Mouse (Mus musculus) heart, postnatal 0 days (tissue): ENCODE measurements around the gene Klf17. TPM values are rescaled to one million over a fixed set of nuclear protein-coding genes. Genes with fewer than 3 reads are reported as not detected.
"Not testable (repeated sequence)": the region's sequence is repeated elsewhere in the genome, so short reads cannot be mapped to it uniquely, and the experiment has no call there.

ENCODE experiments used
- ATAC-seq: fragments of 200-750 bp; cut with Nextera tagmentation; 2 replicates; pipeline ENCODE4 v1.8.0; 2017; ENCODE audit warnings: low read depth, moderate number of reproducible peaks, moderate library complexity; ENCODE audit not compliant: insufficient read depth
- DNase-seq: peaks from one replicate; pipeline ENCODE4 v3.0.0-alpha.2; 2016; ENCODE audit warnings: low spot score
- H3K27ac ChIP-seq: fragments of 300-500 bp; sonication (generic); 2 replicates; pipeline ENCODE4 v1.5.1; 2014; ENCODE audit warnings: low read depth, mild to moderate bottlenecking
- H3K27me3 ChIP-seq: fragments of 300-500 bp; sonication (generic); 2 replicates; pipeline ENCODE4 v1.6.1; 2014; ENCODE audit warnings: low read length, mixed read lengths; ENCODE audit not compliant: control insufficient read depth, insufficient read depth
- H3K36me3 ChIP-seq: fragments of 300-500 bp; sonication (generic); replicated peaks from 2 replicates; pipeline ENCODE4 v1.6.1; 2014; ENCODE audit warnings: low read length, mixed read lengths; ENCODE audit not compliant: control insufficient read depth, insufficient read depth
- H3K4me1 ChIP-seq: fragments of 300-500 bp; sonication (generic); 2 replicates; pipeline ENCODE4 v1.6.1; 2014; ENCODE audit warnings: antibody characterized with exemption; ENCODE audit not compliant: control insufficient read depth, insufficient read depth
- H3K4me2 ChIP-seq: fragments of 300-500 bp; sonication (generic); 2 replicates; pipeline ENCODE4 v1.6.1; 2014; ENCODE audit warnings: low read depth, mild to moderate bottlenecking, low read length, moderate library complexity
- H3K4me3 ChIP-seq: fragments of 300-500 bp; sonication (generic); 2 replicates; pipeline ENCODE4 v1.5.1; 2014; ENCODE audit warnings: low read depth, low read length
- H3K9ac ChIP-seq: fragments of 300-500 bp; sonication (generic); replicated peaks from 2 replicates; pipeline ENCODE4 v1.6.1; 2014; ENCODE audit warnings: low read depth, low read length, mixed read lengths
- H3K9me3 ChIP-seq: fragments of 300-500 bp; sonication (generic); replicated peaks from 2 replicates; pipeline ENCODE4 v1.6.1; 2016; ENCODE audit warnings: low read length; ENCODE audit not compliant: control insufficient read depth
- CTCF ChIP-seq: IDR thresholded peaks from 2 replicates; pipeline ENCODE4 v1.5.1; 2016; ENCODE audit warnings: antibody characterized with exemption, control low read depth, low read depth
- EP300 ChIP-seq: IDR thresholded peaks from 2 replicates; pipeline ENCODE4 v1.6.1; 2016; ENCODE audit warnings: antibody characterized with exemption, low read depth
- WGBS: fragments of 180-500 bp; shearing (Covaris S2); extraction: QIAGEN DNeasy Blood & Tissue Kit; methylation state at CpG from one replicate; pipeline ENCODE4 v1.1.7; 2014; 5-methylcytosine and 5-hydroxymethylcytosine counted together
- polyA plus RNA-seq: library from polyadenylated mRNA; unstranded; fragments of >200 nt; fragmentation: Nextera tagmentation; extraction: Ambion mirVana; gene quantifications from 2 replicates; pipeline ENCODE4 v1.2.1, GENCODE M21; 2015
- total RNA-seq: library from RNA; depleted of rRNA; stranded (reverse); fragments of >200 nt; gene quantifications from 2 replicates; pipeline ENCODE4 v1.2.3, GENCODE M21; 2014; ENCODE audit warnings: low replicate concordance

Klf17 gene
- total and polyA plus RNA-seq, 2 experiments from 2014 or later = not detected

DNA sequence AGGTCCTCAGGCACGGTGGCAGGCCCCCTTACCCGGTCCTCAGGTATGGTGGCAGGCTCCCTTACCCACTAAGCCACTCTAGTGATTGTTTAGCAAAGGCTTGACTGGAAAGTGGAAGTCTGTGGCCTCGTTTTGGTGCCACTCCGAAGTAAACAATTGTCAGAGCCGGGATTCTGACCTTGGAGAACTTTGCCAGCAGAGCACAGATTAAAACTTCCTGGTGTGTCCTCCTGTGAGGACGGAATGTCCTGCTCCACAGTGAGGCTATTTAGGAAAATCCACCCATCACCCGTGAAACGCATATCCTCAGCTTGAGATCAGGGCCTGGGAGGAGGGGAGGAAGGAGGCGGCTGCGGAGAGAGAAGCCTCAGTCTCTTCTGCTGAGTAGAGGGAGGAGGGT lies 22.9 kb upstream of the Klf17 start:
- ATAC-seq (peak; percentile 27; the same call in 1 of the 2 replicates), DNase-seq (peak; percentile 16)
- TF ChIP-seq EP300 (0 out of 2 replicates have a peak, but pooled peaks have one; percentile 71), CTCF (no peak)
- Histone ChIP-seq H3K36me3 (no peaks in the 10 kb centered on the region), H3K9ac (no peak overlapping the region), H3K27ac (peak overlapping the region; percentile 13; the same call in 1 of the 2 replicates), H3K27me3 (no peaks in the 10 kb centered on the region), H3K4me2 (no peak overlapping the region), H3K4me1 (no peaks in the 10 kb centered on the region), H3K9me3 (no peaks in the 10 kb centered on the region), H3K4me3 (no peak overlapping the region)
- 48% methylated on average over 10 of the region's 10 CpGs for WGBS

DNA sequence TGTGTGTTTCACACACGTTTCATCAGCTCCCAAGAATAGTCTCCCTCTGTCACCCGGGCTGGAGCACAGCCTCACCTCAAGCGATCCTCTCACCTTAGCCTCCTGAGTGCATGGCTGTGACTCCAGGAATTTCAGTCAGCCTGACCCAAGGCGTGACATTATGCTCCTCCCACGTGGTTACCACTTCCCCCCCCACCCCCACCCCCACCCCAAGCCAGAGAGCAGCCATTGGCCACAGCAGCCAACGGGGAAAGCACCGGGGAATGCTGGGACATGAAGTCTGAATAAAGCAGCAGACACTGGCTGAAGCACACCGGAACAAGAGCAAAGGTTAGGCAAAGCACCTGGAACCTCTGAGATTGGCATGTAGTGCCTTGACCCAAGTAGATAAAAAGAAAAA lies 21.5 kb upstream of the Klf17 start:
- Histone ChIP-seq H3K27ac (no peak overlapping the region), H3K9me3 (no peaks in the 10 kb centered on the region), H3K27me3 (no peaks in the 10 kb centered on the region), H3K36me3 (no peaks in the 10 kb centered on the region), H3K4me1 (no peaks in the 10 kb centered on the region), H3K9ac (no peak overlapping the region), H3K4me3 (no peak overlapping the region; the same call in 1 of the 2 replicates), H3K4me2 (peak overlapping the region; percentile 42)
- DNase-seq (peak; percentile 62), ATAC-seq (peak; percentile 88)
- TF ChIP-seq EP300 = no peak
- TF ChIP-seq CTCF = no peak
- 24% methylated on average over 8 of the region's 8 CpGs for WGBS

DNA sequence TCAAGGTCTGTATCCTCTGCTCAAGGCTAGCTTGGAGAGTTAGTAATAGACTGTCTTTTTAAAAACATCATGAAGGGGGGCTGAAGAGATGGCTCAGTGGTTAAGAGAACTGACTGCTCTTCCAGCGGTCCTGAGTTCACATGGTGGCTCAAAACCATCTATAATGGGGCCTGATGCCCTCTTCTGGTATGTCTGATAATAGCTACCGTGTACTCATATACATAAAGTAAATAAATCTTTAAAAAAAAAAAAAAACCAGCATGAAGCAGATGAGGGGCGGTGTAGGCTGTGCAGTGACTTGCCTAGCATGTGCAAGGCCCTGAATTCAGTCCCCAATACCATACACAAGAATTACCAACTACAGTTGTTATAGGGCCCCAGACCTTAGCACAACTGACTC lies 17.5 kb upstream of the Klf17 start:
- TF ChIP-seq CTCF (no peak), EP300 (no peak)
- WGBS = 94% methylated on average over 3 of the region's 3 CpGs
- H3K4me3 ChIP-seq = no peak overlapping the region
- H3K36me3 ChIP-seq = no peaks in the 10 kb centered on the region
- no peak overlapping the region for H3K4me2 ChIP-seq
- no peak overlapping the region for H3K9ac ChIP-seq
- ATAC-seq (no peak), DNase-seq (no peak)
- no peaks in the 10 kb centered on the region for H3K27me3 ChIP-seq
- H3K27ac ChIP-seq = no peak overlapping the region
- no peaks in the 10 kb centered on the region for H3K9me3 ChIP-seq
- no peaks in the 10 kb centered on the region for H3K4me1 ChIP-seq

DNA sequence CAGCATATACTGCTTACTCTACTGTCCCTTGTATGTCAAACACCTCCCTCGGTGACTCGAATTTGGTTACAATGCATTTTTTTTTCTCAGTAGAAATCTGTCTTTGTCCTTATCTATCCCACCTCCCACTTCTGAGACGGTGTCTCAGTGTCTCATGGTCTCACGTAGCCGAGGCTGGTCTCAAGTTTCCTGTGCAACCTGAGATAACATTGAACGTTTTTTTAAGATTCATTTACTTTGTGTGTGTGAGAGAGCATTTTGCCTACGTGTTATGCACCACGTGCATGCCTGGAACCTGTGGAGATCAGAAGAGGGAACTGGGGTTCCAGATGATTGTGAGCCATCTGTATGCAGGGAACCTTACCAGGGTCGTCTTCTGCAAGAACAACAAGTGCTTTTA lies 7.5 kb upstream of the Klf17 start:
- no peaks in the 10 kb centered on the region for H3K36me3 ChIP-seq
- no peak overlapping the region for H3K27ac ChIP-seq
- 40% methylated on average over 9 of the region's 9 CpGs for WGBS
- H3K9me3 ChIP-seq = no peaks in the 10 kb centered on the region
- no peak overlapping the region for H3K4me2 ChIP-seq
- no peak overlapping the region for H3K9ac ChIP-seq
- ATAC-seq (no peak), DNase-seq (no peak)
- TF ChIP-seq CTCF = no peak
- TF ChIP-seq EP300 = no peak
- H3K4me1 ChIP-seq = no peaks in the 10 kb centered on the region
- no peak overlapping the region for H3K4me3 ChIP-seq
- no peaks in the 10 kb centered on the region for H3K27me3 ChIP-seq

DNA sequence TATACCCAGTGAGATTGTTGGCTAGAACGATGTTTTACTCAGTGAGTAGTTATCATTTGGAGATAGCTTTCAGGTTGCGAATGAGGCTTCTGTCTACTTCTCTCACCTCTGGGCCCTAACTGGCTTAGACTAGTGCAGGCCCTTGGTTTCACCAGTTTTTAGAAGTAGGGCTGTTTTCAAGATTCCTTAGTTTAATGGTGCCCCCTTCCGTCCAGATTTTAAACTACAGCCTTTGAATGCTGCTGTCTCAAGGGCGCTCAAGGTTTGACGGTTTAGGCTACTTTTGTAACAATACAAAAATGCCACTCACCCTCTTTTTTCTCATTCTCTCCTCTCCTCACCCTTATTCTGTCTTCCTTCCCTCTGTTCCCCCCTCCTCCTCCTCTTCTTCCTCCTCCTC lies 5.5 kb upstream of the Klf17 start:
- H3K9ac ChIP-seq = no peak overlapping the region
- H3K9me3 ChIP-seq = no peaks in the 10 kb centered on the region
- H3K4me3 ChIP-seq = no peak overlapping the region
- DNase-seq = peak; percentile 71
- no peaks in the 10 kb centered on the region for H3K27me3 ChIP-seq
- ATAC-seq = no peak
- H3K27ac ChIP-seq = no peak overlapping the region
- WGBS = 20% methylated on average over 5 of the region's 5 CpGs
- no peaks in the 10 kb centered on the region for H3K36me3 ChIP-seq
- no peak overlapping the region for H3K4me2 ChIP-seq
- TF ChIP-seq CTCF (peak; percentile 59), EP300 (no peak)
- H3K4me1 ChIP-seq = no peaks in the 10 kb centered on the region

DNA sequence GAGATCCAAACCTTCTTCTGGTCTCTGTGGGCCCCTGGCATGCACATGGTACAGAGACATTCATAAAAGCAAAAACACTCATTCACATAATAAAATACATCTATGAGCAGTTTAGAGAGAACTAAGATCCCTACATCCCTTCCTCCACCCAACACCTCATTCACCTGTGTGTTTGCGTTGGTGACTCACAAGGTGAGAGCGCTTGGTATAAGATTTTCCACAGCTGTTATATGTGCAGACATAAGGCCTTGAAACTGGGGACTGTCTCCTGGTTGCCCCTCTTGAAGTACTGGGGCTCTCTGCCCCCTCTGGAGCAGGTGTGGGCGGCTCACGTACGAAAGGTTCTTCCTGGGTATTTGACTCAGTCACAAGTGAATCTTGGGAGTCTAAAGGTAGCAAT lies 5.3 kb downstream of the Klf17 start:
- H3K27me3 ChIP-seq = no peaks in the 10 kb centered on the region
- no peak for ATAC-seq

DNA sequence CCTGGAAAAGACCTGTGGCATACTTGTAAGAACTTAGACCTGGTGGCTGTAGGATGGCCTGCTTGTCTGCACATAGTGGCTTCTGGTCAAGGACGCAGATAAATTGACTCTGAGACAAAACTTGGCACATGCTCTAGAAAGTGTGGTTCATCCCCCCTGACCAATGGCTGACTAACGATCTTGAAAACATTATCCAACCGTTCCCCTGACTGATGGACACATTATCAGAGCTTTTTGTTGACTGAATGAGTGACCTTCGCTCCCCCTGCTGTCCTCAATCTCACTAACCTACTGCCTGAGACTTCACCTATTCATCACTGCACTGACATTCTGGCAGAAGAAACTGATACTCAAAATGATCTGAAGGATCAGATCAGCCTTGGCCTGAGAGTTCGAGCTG lies 13.0 kb downstream of the Klf17 start:
- H3K36me3 ChIP-seq = not testable (repeated sequence)

More for the DNA sequence above, 5.3 kb downstream of the Klf17 start:
- DNase-seq = no peak
- no peak overlapping the region for H3K4me2 ChIP-seq
- H3K27ac ChIP-seq = no peak overlapping the region
- 86% methylated on average over 5 of the region's 5 CpGs for WGBS
- TF ChIP-seq EP300 (no peak), CTCF (no peak)
- no peak overlapping the region for H3K4me3 ChIP-seq
- no peaks in the 10 kb centered on the region for H3K9me3 ChIP-seq
- H3K36me3 ChIP-seq = no peaks in the 10 kb centered on the region
- no peak overlapping the region for H3K9ac ChIP-seq
- no peaks in the 10 kb centered on the region for H3K4me1 ChIP-seq

More for the DNA sequence above, 13.0 kb downstream of the Klf17 start:
- not testable (repeated sequence) for DNase-seq, H3K9me3 ChIP-seq, H3K27me3 ChIP-seq, H3K4me3 ChIP-seq, H3K4me1 ChIP-seq, H3K27ac ChIP-seq, ATAC-seq, H3K9ac ChIP-seq, H3K4me2 ChIP-seq
- WGBS = 54% methylated on average over 5 of the region's 5 CpGs
